Mouse (Mus musculus) midbrain, postnatal 0 days (tissue): ENCODE results near the gene Tardbp. TPM values are rescaled to one million over a fixed set of nuclear protein-coding genes. Genes with fewer than 3 reads are reported as not detected.

ENCODE experiments used
- ATAC-seq: fragments of 200-750 bp; cut with Nextera tagmentation; 2 replicates; pipeline ENCODE4 v1.8.0; 2017; ENCODE audit warnings: moderate number of reproducible peaks, mild to moderate bottlenecking, moderate TSS enrichment, moderate library complexity; ENCODE audit not compliant: low FRiP score
- DNase-seq: peaks from one replicate; pipeline ENCODE4 v3.0.0-alpha.2; 2015; ENCODE audit warnings: low spot score
- H3K27ac ChIP-seq: fragments of 300-500 bp; sonication (generic); 2 replicates; pipeline ENCODE4 v1.5.1; 2014; ENCODE audit warnings: low read depth, mild to moderate bottlenecking, low read length, mixed read lengths
- H3K27me3 ChIP-seq: fragments of 300-500 bp; sonication (generic); 2 replicates; pipeline ENCODE4 v1.6.1; 2014; ENCODE audit warnings: low read length, control low read depth, mixed read lengths; ENCODE audit not compliant: insufficient read depth
- H3K36me3 ChIP-seq: fragments of 300-500 bp; sonication (generic); 2 replicates; pipeline ENCODE4 v1.6.1; 2014; ENCODE audit warnings: low read length, control low read depth, mixed read lengths; ENCODE audit not compliant: insufficient read depth
- H3K4me1 ChIP-seq: fragments of 300-500 bp; sonication (generic); 2 replicates; pipeline ENCODE4 v1.6.1; 2014; ENCODE audit warnings: mild to moderate bottlenecking, control low read depth, antibody characterized with exemption, low read length, mixed read lengths; ENCODE audit not compliant: insufficient read depth
- H3K4me2 ChIP-seq: fragments of 300-500 bp; sonication (generic); 2 replicates; pipeline ENCODE4 v1.6.1; 2014; ENCODE audit warnings: low read depth, mild to moderate bottlenecking, low read length, mixed read lengths; ENCODE audit not compliant: poor library complexity, severe bottlenecking
- H3K4me3 ChIP-seq: fragments of 300-500 bp; sonication (generic); 2 replicates; pipeline ENCODE4 v1.5.1; 2014; ENCODE audit warnings: low read depth, mild to moderate bottlenecking, low read length, moderate library complexity
- H3K9ac ChIP-seq: fragments of 300-500 bp; sonication (generic); replicated peaks from 2 replicates; pipeline ENCODE4 v1.6.1; 2014; ENCODE audit warnings: mild to moderate bottlenecking, low read length, moderate library complexity, mixed read lengths; ENCODE audit not compliant: poor library complexity, severe bottlenecking
- H3K9me3 ChIP-seq: fragments of 300-500 bp; sonication (generic); 2 replicates; pipeline ENCODE4 v1.6.1; 2016; ENCODE audit warnings: low read length, control low read depth
- CTCF ChIP-seq: IDR thresholded peaks from 2 replicates; pipeline ENCODE4 v1.5.1; 2016; ENCODE audit warnings: antibody characterized with exemption, mild to moderate bottlenecking
- WGBS: fragments of 180-500 bp; shearing (Covaris S2); extraction: QIAGEN DNeasy Blood & Tissue Kit; methylation state at CpG from one replicate; pipeline ENCODE4 v1.1.7; 2014; 5-methylcytosine and 5-hydroxymethylcytosine counted together
- polyA plus RNA-seq: library from polyadenylated mRNA; unstranded; fragments of >200 nt; fragmentation: Nextera tagmentation; extraction: Ambion mirVana; gene quantifications from 2 replicates; pipeline ENCODE4 v1.2.1, GENCODE M21; 2015
- total RNA-seq: library from RNA; depleted of rRNA; stranded (reverse); fragments of >200 nt; gene quantifications from 2 replicates; pipeline ENCODE4 v1.2.3, GENCODE M21; 2014

Tardbp gene
- total and polyA plus RNA-seq, 2 experiments from 2014 or later, result 94.6 to 98.7 TPM

GRCm38 (mm10) chr4:148591637-148592380 is 35.0 kb downstream of the Tardbp start:
- Histone ChIP-seq H3K4me2 (peak overlapping the region; percentile 86), H3K4me1 (peaks cover 7% of the 10 kb centered on the region; the same call in 1 of the 2 replicates), H3K27me3 (no peaks in the 10 kb centered on the region), H3K9ac (peak overlapping the region; percentile 78), H3K27ac (peak overlapping the region; percentile 57), H3K9me3 (no peaks in the 10 kb centered on the region), H3K36me3 (peaks cover 32% of the 10 kb centered on the region), H3K4me3 (peak overlapping the region; percentile 90)
- under 1% methylated on average over 52 of the region's 53 CpGs for WGBS
- DNase-seq (peak; percentile 48), ATAC-seq (peak; percentile 76)
- no peak for TF ChIP-seq CTCF

DNA sequence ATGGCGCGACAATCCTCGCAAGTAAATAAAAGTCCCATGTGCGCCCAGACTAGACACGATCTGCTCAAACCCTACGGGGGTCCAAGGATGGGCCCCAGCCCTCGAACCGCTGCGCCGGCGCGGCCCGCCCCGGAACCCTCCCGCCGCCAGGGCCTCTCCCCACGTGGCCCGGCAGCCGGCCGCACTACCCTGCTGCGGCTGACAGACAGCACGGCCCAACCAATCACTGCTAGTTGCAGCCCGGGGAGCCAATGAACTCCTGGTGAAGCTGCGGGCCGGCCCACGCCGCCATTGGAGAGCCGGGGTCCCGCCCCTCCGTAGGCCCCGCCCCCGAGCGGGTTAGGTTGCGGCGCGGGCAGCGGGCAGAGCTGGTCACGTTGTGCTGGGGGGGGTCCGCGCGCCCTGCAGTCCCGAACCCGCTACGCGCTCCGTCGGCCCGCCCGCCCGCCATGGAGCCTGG is 35.6 kb downstream of the Tardbp start, which contains the start of gene Srm:
Gene Srm (plus strand): TSS at position 333 of the 460 bp plus-strand sequence.
- no peaks in the 10 kb centered on the region for H3K9me3 ChIP-seq
- H3K36me3 ChIP-seq, result peaks cover 28% of the 10 kb centered on the region
- H3K9ac ChIP-seq, result peak within 1 kb of the TSS; percentile 78
- peak within 1 kb of the TSS; percentile 90 for H3K4me3 ChIP-seq
- H3K27ac ChIP-seq, result peak within 1 kb of the TSS; percentile 59
- no peak for TF ChIP-seq CTCF
- peaks cover 7% of the 10 kb centered on the region; the same call in 1 of the 2 replicates for H3K4me1 ChIP-seq
- H3K4me2 ChIP-seq, result peak within 1 kb of the TSS; percentile 86
- DNase-seq (peak; percentile 98), ATAC-seq (peak; percentile 99)
- H3K27me3 ChIP-seq, result no peaks in the 10 kb centered on the region
- under 1% methylated on average over 40 of the region's 50 CpGs for WGBS

GRCm38 (mm10) chr4:148590421-148591170 is 36.2 kb downstream of the Tardbp start:
- no peaks in the 10 kb centered on the region for H3K9me3 ChIP-seq
- H3K4me3 ChIP-seq, result peak overlapping the region; percentile 90
- H3K27me3 ChIP-seq, result no peaks in the 10 kb centered on the region
- H3K27ac ChIP-seq, result peak overlapping the region; percentile 59
- peak overlapping the region; percentile 86 for H3K4me2 ChIP-seq
- DNase-seq (peak; percentile 36), ATAC-seq (no peak)
- 5% methylated on average over 18 of the region's 18 CpGs for WGBS
- H3K4me1 ChIP-seq, result peaks cover 7% of the 10 kb centered on the region; the same call in 1 of the 2 replicates
- peak overlapping the region; percentile 40; the same call in 1 of the 2 replicates for H3K9ac ChIP-seq
- peaks cover 23% of the 10 kb centered on the region for H3K36me3 ChIP-seq
- no peak for TF ChIP-seq CTCF

DNA sequence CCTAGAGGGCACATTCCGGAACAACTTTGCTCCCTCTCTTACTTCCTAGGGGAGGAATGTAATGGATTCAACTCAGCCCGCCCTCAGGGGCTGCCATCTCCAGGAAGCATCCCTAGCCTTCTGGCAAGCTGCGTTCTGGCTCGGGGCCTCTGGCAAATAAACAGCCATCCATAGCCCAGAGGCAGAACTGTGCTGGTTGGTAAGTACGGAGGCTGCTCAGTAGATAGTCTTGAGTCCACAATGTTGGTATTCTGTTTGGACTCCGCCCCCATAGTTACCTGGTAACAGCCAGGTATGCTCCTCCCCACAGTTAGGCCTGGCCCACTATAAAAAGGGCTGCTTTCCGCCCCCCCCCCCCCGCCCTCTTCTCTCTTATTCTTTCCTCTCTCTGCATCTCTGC is 37.3 kb downstream of the Tardbp start:
- Histone ChIP-seq H3K36me3 (peaks cover 15% of the 10 kb centered on the region), H3K4me2 (no peak overlapping the region), H3K9ac (no peak overlapping the region), H3K4me3 (no peak overlapping the region), H3K4me1 (peaks cover 7% of the 10 kb centered on the region; the same call in 1 of the 2 replicates), H3K27ac (no peak overlapping the region), H3K27me3 (no peaks in the 10 kb centered on the region), H3K9me3 (no peaks in the 10 kb centered on the region)
- ATAC-seq (no peak), DNase-seq (no peak)
- 62% methylated on average over 6 of the region's 8 CpGs for WGBS
- no peak for TF ChIP-seq CTCF

DNA sequence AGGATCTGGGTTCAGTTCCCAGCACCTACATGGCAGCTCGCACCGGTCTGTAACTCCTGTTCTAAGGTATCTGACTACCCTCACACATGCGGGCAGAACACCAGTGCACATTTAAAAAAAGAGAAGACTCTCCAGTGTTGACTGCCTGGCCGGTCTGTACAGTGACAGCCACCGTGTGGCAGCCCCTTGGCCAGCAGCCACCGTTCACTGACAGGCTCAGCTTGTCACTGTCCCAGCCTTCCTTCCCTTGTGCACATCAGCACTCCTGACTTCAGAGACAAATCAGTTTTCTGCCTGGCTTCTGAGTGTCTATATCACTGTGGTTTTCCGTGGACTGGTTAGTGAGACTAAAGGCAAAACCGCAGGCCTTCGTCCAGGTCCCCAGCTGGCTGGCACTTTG is 38.0 kb downstream of the Tardbp start:
- DNase-seq, result peak; percentile 18
- 79% methylated on average over 9 of the region's 9 CpGs for WGBS

More for the DNA sequence above, 38.0 kb downstream of the Tardbp start:
- Histone ChIP-seq H3K9me3 (no peaks in the 10 kb centered on the region), H3K4me2 (no peak overlapping the region), H3K27ac (no peak overlapping the region), H3K4me3 (no peak overlapping the region), H3K4me1 (peaks cover 7% of the 10 kb centered on the region; the same call in 1 of the 2 replicates), H3K27me3 (no peaks in the 10 kb centered on the region), H3K9ac (no peak overlapping the region), H3K36me3 (peaks cover 7% of the 10 kb centered on the region)
- TF ChIP-seq CTCF, result no peak
- ATAC-seq, result no peak
